Mouse (Mus musculus) intestine, embryonic 14.5 days (tissue): ENCODE data around the gene Rps27l. TPM values are rescaled to one million over a fixed set of nuclear protein-coding genes. Genes with fewer than 3 reads are reported as not detected.

ENCODE experiments used
- ATAC-seq: fragments of 200-750 bp; cut with Nextera tagmentation; replicated peaks from 2 replicates; pipeline ENCODE4 v1.8.0; 2017; ENCODE audit warnings: low read depth, moderate number of reproducible peaks, moderate TSS enrichment, moderate library complexity; ENCODE audit not compliant: low FRiP score, low TSS enrichment
- DNase-seq: peaks from one replicate; pipeline ENCODE4 v3.0.0-alpha.2; 2018; ENCODE audit warnings: low spot score
- H3K27ac ChIP-seq: fragments of 300-500 bp; sonication (generic); 2 replicates; pipeline ENCODE4 v1.5.1; 2014; ENCODE audit warnings: low read depth, mild to moderate bottlenecking, control low read depth
- H3K27me3 ChIP-seq: fragments of 300-500 bp; sonication (generic); replicated peaks from 2 replicates; pipeline ENCODE4 v1.6.1; 2014; ENCODE audit warnings: low read length, control low read depth; ENCODE audit not compliant: control insufficient read depth, insufficient read depth
- H3K36me3 ChIP-seq: fragments of 300-500 bp; sonication (generic); 2 replicates; pipeline ENCODE4 v1.6.1; 2014; ENCODE audit warnings: low read length, control low read depth; ENCODE audit not compliant: control insufficient read depth, insufficient read depth
- H3K4me1 ChIP-seq: fragments of 300-500 bp; sonication (generic); replicated peaks from 2 replicates; pipeline ENCODE4 v1.6.1; 2014; ENCODE audit warnings: low read length, control low read depth, mixed read lengths; ENCODE audit not compliant: control insufficient read depth, insufficient read depth
- H3K4me2 ChIP-seq: fragments of 300-500 bp; sonication (generic); 2 replicates; pipeline ENCODE4 v1.6.1; 2014; ENCODE audit warnings: low read length
- H3K4me3 ChIP-seq: fragments of 300-500 bp; sonication (generic); 2 replicates; pipeline ENCODE4 v1.5.1; 2014; ENCODE audit warnings: low read depth, low read length, control low read depth, mixed read lengths
- H3K9ac ChIP-seq: fragments of 300-500 bp; sonication (generic); 2 replicates; pipeline ENCODE4 v1.6.1; 2014; ENCODE audit warnings: mild to moderate bottlenecking, low read length
- H3K9me3 ChIP-seq: fragments of 300-500 bp; sonication (generic); 2 replicates; pipeline ENCODE4 v1.6.1; 2016; ENCODE audit warnings: low read length, control low read depth; ENCODE audit not compliant: control insufficient read depth
- WGBS: fragments of 180-500 bp; shearing (Covaris S2); extraction: QIAGEN DNeasy Blood & Tissue Kit; methylation state at CpG from one replicate; pipeline ENCODE4 v1.1.7; 2014; 5-methylcytosine and 5-hydroxymethylcytosine counted together
- polyA plus RNA-seq: library from polyadenylated mRNA; unstranded; fragments of >200 nt; fragmentation: Nextera tagmentation; extraction: Ambion mirVana; gene quantifications from 2 replicates; pipeline ENCODE4 v1.2.1, GENCODE M21; 2014

Rps27l gene
- polyA plus RNA-seq, 1 experiment from 2014 or later = 793 TPM

- WGBS = 60% methylated on average over 7 of the region's 7 CpGs
- H3K9me3 ChIP-seq = no peaks in the 10 kb centered on the region
- no peaks in the 10 kb centered on the region for H3K27me3 ChIP-seq
- no peak overlapping the region for H3K4me2 ChIP-seq
- ATAC-seq = no peak
- no peak overlapping the region for H3K4me3 ChIP-seq
- peak; percentile 34 for DNase-seq
- no peak overlapping the region for H3K27ac ChIP-seq
- no peak overlapping the region for H3K9ac ChIP-seq
- H3K4me1 ChIP-seq = no peaks in the 10 kb centered on the region
- no peaks in the 10 kb centered on the region for H3K36me3 ChIP-seq
Observed at GRCm38 (mm10) chr9:66930351-66930750, 15.5 kb upstream of the Rps27l start.

GRCm38 (mm10) chr9:66933869-66934808, 11.7 kb upstream of the Rps27l start:
- no peak overlapping the region for H3K27ac ChIP-seq
- H3K9ac ChIP-seq = no peak overlapping the region
- H3K9me3 ChIP-seq = no peaks in the 10 kb centered on the region
- ATAC-seq (no peak), DNase-seq (peak; percentile 49)
- no peaks in the 10 kb centered on the region for H3K27me3 ChIP-seq
- H3K36me3 ChIP-seq = no peaks in the 10 kb centered on the region
- WGBS = 74% methylated on average over 19 of the region's 19 CpGs
- H3K4me1 ChIP-seq = no peaks in the 10 kb centered on the region
- no peak overlapping the region for H3K4me2 ChIP-seq
- H3K4me3 ChIP-seq = no peak overlapping the region

- Histone ChIP-seq H3K27me3 (no peaks in the 10 kb centered on the region), H3K4me2 (no peak overlapping the region), H3K9me3 (no peaks in the 10 kb centered on the region), H3K9ac (no peak overlapping the region), H3K4me3 (no peak overlapping the region), H3K36me3 (no peaks in the 10 kb centered on the region), H3K4me1 (no peaks in the 10 kb centered on the region), H3K27ac (no peak overlapping the region)
- no peak for ATAC-seq
- DNase-seq = no peak
- WGBS = 64% methylated on average over 8 of the region's 8 CpGs
Observed at GRCm38 (mm10) chr9:66937507-66937906, 8.4 kb upstream of the Rps27l start.

GRCm38 (mm10) chr9:66938836-66939235, 7.0 kb upstream of the Rps27l start:
- ATAC-seq (no peak), DNase-seq (no peak)
- 7% methylated on average over 4 of the region's 4 CpGs for WGBS
- no peak overlapping the region for H3K27ac ChIP-seq
- H3K4me1 ChIP-seq = no peaks in the 10 kb centered on the region
- H3K27me3 ChIP-seq = no peaks in the 10 kb centered on the region
- H3K4me2 ChIP-seq = no peak overlapping the region
- H3K9ac ChIP-seq = no peak overlapping the region
- no peaks in the 10 kb centered on the region for H3K36me3 ChIP-seq
- H3K9me3 ChIP-seq = no peaks in the 10 kb centered on the region
- H3K4me3 ChIP-seq = no peak overlapping the region

- Histone ChIP-seq H3K9me3 (no peaks in the 10 kb centered on the region), H3K4me2 (peak overlapping the region; percentile 92), H3K36me3 (peaks cover 17% of the 10 kb centered on the region), H3K4me1 (peaks cover 6% of the 10 kb centered on the region; the same call in 1 of the 2 replicates), H3K4me3 (peak overlapping the region; percentile 95), H3K27ac (peak overlapping the region; percentile 90), H3K27me3 (no peaks in the 10 kb centered on the region), H3K9ac (peak overlapping the region; percentile 84)
- ATAC-seq (no peak), DNase-seq (no peak)
- 12% methylated on average over 4 of the region's 4 CpGs for WGBS
Observed at GRCm38 (mm10) chr9:66945161-66945560, 725 bp upstream of the Rps27l start.

GRCm38 (mm10) chr9:66948536-66948935, 2.6 kb downstream of the Rps27l start:
- H3K4me3 ChIP-seq = no peak overlapping the region
- H3K27me3 ChIP-seq = no peaks in the 10 kb centered on the region
- H3K9ac ChIP-seq = no peak overlapping the region
- H3K4me1 ChIP-seq = peaks cover 6% of the 10 kb centered on the region; the same call in 1 of the 2 replicates
- no peak overlapping the region for H3K4me2 ChIP-seq
- H3K27ac ChIP-seq = no peak overlapping the region
- no peak for DNase-seq
- H3K9me3 ChIP-seq = no peaks in the 10 kb centered on the region
- ATAC-seq = no peak
- 98% methylated on average over 2 of the region's 2 CpGs for WGBS
- H3K36me3 ChIP-seq = peaks cover 17% of the 10 kb centered on the region

- no peak overlapping the region for H3K4me2 ChIP-seq
- no peaks in the 10 kb centered on the region for H3K9me3 ChIP-seq
- H3K4me3 ChIP-seq = no peak overlapping the region
- WGBS = 79% methylated on average over 8 of the region's 8 CpGs
- DNase-seq (no peak), ATAC-seq (no peak)
- H3K27me3 ChIP-seq = no peaks in the 10 kb centered on the region
- no peak overlapping the region for H3K27ac ChIP-seq
- peaks cover 17% of the 10 kb centered on the region for H3K36me3 ChIP-seq
- no peaks in the 10 kb centered on the region for H3K4me1 ChIP-seq
- H3K9ac ChIP-seq = no peak overlapping the region
Observed at GRCm38 (mm10) chr9:66952321-66952720, 6.4 kb downstream of the Rps27l start.

- no peak for DNase-seq
- no peak overlapping the region for H3K27ac ChIP-seq
- no peak overlapping the region for H3K4me2 ChIP-seq
- WGBS = 77% methylated on average over 2 of the region's 2 CpGs
- H3K4me1 ChIP-seq = no peaks in the 10 kb centered on the region
- no peak overlapping the region for H3K9ac ChIP-seq
- H3K4me3 ChIP-seq = no peak overlapping the region
- H3K9me3 ChIP-seq = no peaks in the 10 kb centered on the region
- peaks cover 15% of the 10 kb centered on the region for H3K36me3 ChIP-seq
- ATAC-seq = no peak
- no peaks in the 10 kb centered on the region for H3K27me3 ChIP-seq
Observed at GRCm38 (mm10) chr9:66952886-66953285, 7.0 kb downstream of the Rps27l start.

GRCm38 (mm10) chr9:66957451-66957850, 11.6 kb downstream of the Rps27l start:
- Histone ChIP-seq H3K27me3 (no peaks in the 10 kb centered on the region), H3K9ac (no peak overlapping the region), H3K9me3 (no peaks in the 10 kb centered on the region), H3K4me1 (no peaks in the 10 kb centered on the region), H3K4me3 (no peak overlapping the region), H3K4me2 (no peak overlapping the region), H3K36me3 (no peaks in the 10 kb centered on the region), H3K27ac (no peak overlapping the region)
- WGBS = 94% methylated on average over 3 of the region's 3 CpGs
- DNase-seq (no peak), ATAC-seq (no peak)
